Mouse (Mus musculus): ENCODE results near the gene Cdkal1.

DNA sequence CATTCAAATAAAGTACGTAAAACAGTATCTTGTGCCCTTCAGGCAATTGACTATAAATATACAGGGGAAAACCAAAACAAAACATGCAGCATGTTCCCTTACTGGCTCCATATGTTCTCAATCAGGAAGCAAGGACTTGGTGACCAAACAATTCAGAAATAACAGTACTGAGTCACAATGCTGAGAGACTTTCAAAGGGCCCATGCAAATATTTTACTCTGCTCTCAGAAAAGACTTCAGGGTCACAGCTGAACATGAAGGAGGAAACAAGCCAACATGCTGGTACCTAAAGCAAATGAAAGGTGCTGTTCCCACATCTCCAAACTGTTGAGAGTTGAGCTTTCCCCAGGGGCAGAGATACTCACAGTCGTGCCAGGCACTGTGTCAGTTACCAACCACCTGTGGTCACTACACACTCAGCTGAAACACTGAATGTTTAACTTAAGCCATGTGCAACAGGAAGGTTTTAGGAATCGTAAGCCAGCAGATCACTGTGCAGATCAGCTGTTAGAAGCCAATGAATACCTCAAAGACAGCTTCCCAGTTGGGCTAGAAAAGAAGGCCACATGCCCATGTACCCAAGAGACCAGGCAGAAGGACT, 140.1 kb downstream of the Cdkal1 start:
- TF ChIP-seq CTCF (conservative IDR thresholded peaks at IDR 0.05; ENCODE audit: low read length): no peak
- no peak for TF ChIP-seq NANOG (IDR thresholded peaks at IDR 0.05; ENCODE audit: borderline replicate concordance, low read length)
- no peak for TF ChIP-seq POU5F1 (IDR thresholded peaks at IDR 0.05; ENCODE audit: borderline replicate concordance, low read length)

Data from E14TG2a.4 (cell line).